Mouse (Mus musculus) frontal cortex, postnatal 25 days (tissue): Measurements from ENCODE around the gene Sh2d7.
"Not testable (repeated sequence)": the region's sequence is repeated elsewhere in the genome, so short reads cannot be mapped to it uniquely, and the experiment has no call there.

Source experiments
- DNase-seq, 2 experiments: peaks; one replicate each; pipeline ENCODE4 v3.0.0; 2022; ENCODE audit warnings: low spot score in 2 of 2

Sh2d7 gene

GRCm38 (mm10) chr9:54544212-54544953 is 5.6 kb downstream of the Sh2d7 start:
- no peak for DNase-seq

- no peak for DNase-seq
Observed at GRCm38 (mm10) chr9:54544954-54545315, 6.2 kb downstream of the Sh2d7 start.

GRCm38 (mm10) chr9:54547536-54547935 is 8.8 kb downstream of the Sh2d7 start:
- DNase-seq, result peak in 1 of 2 experiments; percentile 51

GRCm38 (mm10) chr9:54549433-54549832 is 10.6 kb downstream of the Sh2d7 start:
- DNase-seq, result no peak

GRCm38 (mm10) chr9:54552409-54552808 is 13.6 kb downstream of the Sh2d7 start:
- peak in 1 of 2 experiments; percentile 11 for DNase-seq

GRCm38 (mm10) chr9:54555044-54555443 is 16.3 kb downstream of the Sh2d7 start:
- no peak for DNase-seq

GRCm38 (mm10) chr9:54558731-54559130 is 19.9 kb downstream of the Sh2d7 start:
- DNase-seq, result no peak

GRCm38 (mm10) chr9:54559771-54560471 is 21.1 kb downstream of the Sh2d7 start, which contains the start of gene Cib2:
Gene Cib2, minus strand, starts transcription at chr9:54560218.
- peak; percentile 33 to 41 for DNase-seq

GRCm38 (mm10) chr9:54560831-54561601 is 22.2 kb downstream of the Sh2d7 start:
- DNase-seq, result no peak

GRCm38 (mm10) chr9:54566958-54567357 is 28.2 kb downstream of the Sh2d7 start:
- DNase-seq, result no peak

GRCm38 (mm10) chr9:54568732-54569131 is 29.9 kb downstream of the Sh2d7 start:
- no peak for DNase-seq

- no peak for DNase-seq
Observed at GRCm38 (mm10) chr9:54571130-54571839, 32.5 kb downstream of the Sh2d7 start.

- no peak for DNase-seq
Observed at GRCm38 (mm10) chr9:54583712-54584111, 44.9 kb downstream of the Sh2d7 start.

GRCm38 (mm10) chr9:54584127-54584526 is 45.3 kb downstream of the Sh2d7 start:
- not testable (repeated sequence) for DNase-seq

GRCm38 (mm10) chr9:54585839-54586198 is 47.0 kb downstream of the Sh2d7 start:
- DNase-seq, result no peak

- DNase-seq, result peak; percentile 94 to 96
Observed at GRCm38 (mm10) chr9:54586199-54587061, 47.6 kb downstream of the Sh2d7 start, which contains the start of gene Idh3a. Gene Idh3a, plus strand, starts transcription at chr9:54586334.

- DNase-seq, result no peak
Observed at GRCm38 (mm10) chr9:54587863-54588262, 49.1 kb downstream of the Sh2d7 start.

- not testable (repeated sequence) for DNase-seq
Observed at GRCm38 (mm10) chr9:54593652-54594051, 54.9 kb downstream of the Sh2d7 start.
